Mouse (Mus musculus): ENCODE results near the gene Abca4. TPM values are rescaled to one million over a fixed set of nuclear protein-coding genes. Genes with fewer than 3 reads are reported as not detected.

The Abca4 gene
- polyA plus RNA-seq (2012; rRNA removed): 5.1 and 5.2 TPM in 2 replicates

- no peak for DNase-seq
- Histone ChIP-seq H3K4me3 (replicated peaks; ENCODE audit: extremely low read depth, low read depth, low read length) (no peak within 1 kb of the TSS), H3K4me1 (ENCODE audit: control insufficient read depth, insufficient read depth, low read length) (peaks cover 13% of the 10 kb centered on the region)
- TF ChIP-seq CTCF (IDR thresholded peaks at IDR 0.05; ENCODE audit: insufficient read depth, low read length): no peak
- TF ChIP-seq POLR2A (IDR thresholded peaks at IDR 0.05; ENCODE audit: borderline replicate concordance, extremely low read depth, low read depth, low read length): no peak
- 76% methylated on average over 26 of the region's 26 CpGs for WGBS
These were observed at the start of gene Abca4 for GRCm38 (mm10) chr3:122043799-122044547. Gene Abca4, plus strand, starts transcription at chr3:122044443.

DNA sequence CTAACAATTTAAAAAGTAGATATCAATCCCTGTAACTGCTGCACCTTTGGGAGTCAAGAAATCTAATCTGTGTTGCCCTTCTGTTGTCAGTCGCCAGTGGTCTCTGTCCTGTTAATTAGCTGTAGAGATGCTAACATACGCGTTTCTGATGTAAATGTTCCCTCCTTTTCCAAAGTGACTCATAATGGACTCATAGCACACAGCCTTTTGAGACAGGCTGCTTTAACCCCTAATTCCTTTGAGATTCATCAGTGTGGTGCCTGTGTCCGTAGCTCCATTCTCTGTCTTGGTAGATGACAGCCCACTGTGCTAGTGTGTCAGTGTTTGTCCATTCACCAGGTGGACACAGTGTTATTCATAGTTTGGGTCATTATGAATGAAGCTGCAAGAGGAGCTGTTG, 49.1 kb upstream of the Abca4 start:
- TF ChIP-seq POLR2A (IDR thresholded peaks at IDR 0.05; ENCODE audit: borderline replicate concordance, extremely low read depth, low read depth, low read length) (no peak), CTCF (IDR thresholded peaks at IDR 0.05; ENCODE audit: insufficient read depth, low read length) (no peak)
- 0 out of 2 replicates have a peak, but pooled peaks cover 5% of the 10 kb centered on the region for H3K4me1 ChIP-seq (ENCODE audit: control insufficient read depth, insufficient read depth, low read length)
- H3K4me3 ChIP-seq (replicated peaks; ENCODE audit: extremely low read depth, low read depth, low read length): no peak overlapping the region
- DNase-seq: no peak
- WGBS: 81% methylated on average over 4 of the region's 4 CpGs

GRCm38 (mm10) chr3:121999934-122000333, 44.3 kb upstream of the Abca4 start:
- no peak overlapping the region for H3K4me3 ChIP-seq (replicated peaks; ENCODE audit: extremely low read depth, low read depth, low read length)
- peaks cover 5% of the 10 kb centered on the region; the same call in 1 of the 2 replicates for H3K4me1 ChIP-seq (ENCODE audit: control insufficient read depth, insufficient read depth, low read length)
- TF ChIP-seq CTCF (IDR thresholded peaks at IDR 0.05; ENCODE audit: insufficient read depth, low read length) (no peak), POLR2A (IDR thresholded peaks at IDR 0.05; ENCODE audit: borderline replicate concordance, extremely low read depth, low read depth, low read length) (no peak)
- 86% methylated on average over 2 of the region's 2 CpGs for whole genome bisulfite sequencing
- no peak for DNase-seq

- TF ChIP-seq CTCF (IDR thresholded peaks at IDR 0.05; ENCODE audit: insufficient read depth, low read length): no peak
- no peak for TF ChIP-seq POLR2A (IDR thresholded peaks at IDR 0.05; ENCODE audit: borderline replicate concordance, extremely low read depth, low read depth, low read length)
- DNase-seq: no peak
- 38% methylated on average over 6 of the region's 6 CpGs for WGBS
- Histone ChIP-seq H3K4me3 (replicated peaks; ENCODE audit: extremely low read depth, low read depth, low read length) (no peak overlapping the region), H3K4me1 (ENCODE audit: control insufficient read depth, insufficient read depth, low read length) (peaks cover 2% of the 10 kb centered on the region; the same call in 1 of the 2 replicates)
These were observed 42.7 kb upstream of the Abca4 start for GRCm38 (mm10) chr3:122001568-122001967.

- TF ChIP-seq POLR2A (IDR thresholded peaks at IDR 0.05; ENCODE audit: borderline replicate concordance, extremely low read depth, low read depth, low read length) (no peak), CTCF (IDR thresholded peaks at IDR 0.05; ENCODE audit: insufficient read depth, low read length) (no peak)
- 85% methylated on average over 5 of the region's 5 CpGs for WGBS
These were observed 34.4 kb upstream of the Abca4 start for GRCm38 (mm10) chr3:122009818-122010217.

GRCm38 (mm10) chr3:122010292-122010691, 34.0 kb upstream of the Abca4 start:
- peaks cover 5% of the 10 kb centered on the region for H3K4me1 ChIP-seq (ENCODE audit: control insufficient read depth, insufficient read depth, low read length)

More at GRCm38 (mm10) chr3:122009818-122010217, 34.4 kb upstream of the Abca4 start:
- DNase-seq: no peak
- H3K4me3 ChIP-seq (replicated peaks; ENCODE audit: extremely low read depth, low read depth, low read length): no peak overlapping the region
- H3K4me1 ChIP-seq (ENCODE audit: control insufficient read depth, insufficient read depth, low read length): peaks cover 5% of the 10 kb centered on the region

DNA sequence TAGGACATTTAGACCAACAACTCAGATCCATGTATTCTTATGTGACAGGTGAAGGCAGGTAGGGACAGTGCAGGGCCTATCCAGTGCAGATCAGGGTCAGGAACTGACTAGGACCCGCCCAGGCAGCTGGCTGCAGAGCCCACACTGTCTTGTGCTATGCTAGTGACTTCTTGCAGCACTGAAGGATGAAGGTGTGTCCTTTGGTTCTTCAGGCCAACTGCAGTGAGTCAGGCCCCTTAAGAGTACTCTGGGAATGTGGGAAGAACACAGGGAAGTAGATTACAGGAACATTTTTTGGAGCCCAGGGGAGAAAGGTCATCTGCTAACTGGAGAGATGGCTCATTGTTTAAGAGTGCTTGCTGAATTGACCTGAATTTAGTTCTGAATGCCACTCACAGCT, 31.8 kb upstream of the Abca4 start:
- no peak for TF ChIP-seq CTCF (IDR thresholded peaks at IDR 0.05; ENCODE audit: insufficient read depth, low read length)
- DNase-seq: no peak
- H3K4me3 ChIP-seq (replicated peaks; ENCODE audit: extremely low read depth, low read depth, low read length): no peak overlapping the region
- WGBS: 44% methylated on average over 1 of the region's 1 CpGs
- peaks cover 5% of the 10 kb centered on the region for H3K4me1 ChIP-seq (ENCODE audit: control insufficient read depth, insufficient read depth, low read length)

More at GRCm38 (mm10) chr3:122010292-122010691, 34.0 kb upstream of the Abca4 start:
- no peak overlapping the region for H3K4me3 ChIP-seq (replicated peaks; ENCODE audit: extremely low read depth, low read depth, low read length)
- TF ChIP-seq POLR2A (IDR thresholded peaks at IDR 0.05; ENCODE audit: borderline replicate concordance, extremely low read depth, low read depth, low read length): no peak
- TF ChIP-seq CTCF (IDR thresholded peaks at IDR 0.05; ENCODE audit: insufficient read depth, low read length): no peak
- 70% methylated on average over 5 of the region's 5 CpGs for WGBS
- DNase-seq: no peak

GRCm38 (mm10) chr3:122018421-122018820, 25.8 kb upstream of the Abca4 start:
- WGBS: 86% methylated on average over 7 of the region's 7 CpGs
- TF ChIP-seq POLR2A (IDR thresholded peaks at IDR 0.05; ENCODE audit: borderline replicate concordance, extremely low read depth, low read depth, low read length) (no peak), CTCF (IDR thresholded peaks at IDR 0.05; ENCODE audit: insufficient read depth, low read length) (no peak)
- no peak for DNase-seq
- no peak overlapping the region for H3K4me3 ChIP-seq (replicated peaks; ENCODE audit: extremely low read depth, low read depth, low read length)
- H3K4me1 ChIP-seq (ENCODE audit: control insufficient read depth, insufficient read depth, low read length): no peaks in the 10 kb centered on the region

GRCm38 (mm10) chr3:122019159-122019558, 25.1 kb upstream of the Abca4 start:
- H3K4me3 ChIP-seq (replicated peaks; ENCODE audit: extremely low read depth, low read depth, low read length): no peak overlapping the region
- no peak for DNase-seq
- 84% methylated on average over 5 of the region's 5 CpGs for WGBS
- no peaks in the 10 kb centered on the region for H3K4me1 ChIP-seq (ENCODE audit: control insufficient read depth, insufficient read depth, low read length)
- TF ChIP-seq POLR2A (IDR thresholded peaks at IDR 0.05; ENCODE audit: borderline replicate concordance, extremely low read depth, low read depth, low read length): no peak
- no peak for TF ChIP-seq CTCF (IDR thresholded peaks at IDR 0.05; ENCODE audit: insufficient read depth, low read length)

DNA sequence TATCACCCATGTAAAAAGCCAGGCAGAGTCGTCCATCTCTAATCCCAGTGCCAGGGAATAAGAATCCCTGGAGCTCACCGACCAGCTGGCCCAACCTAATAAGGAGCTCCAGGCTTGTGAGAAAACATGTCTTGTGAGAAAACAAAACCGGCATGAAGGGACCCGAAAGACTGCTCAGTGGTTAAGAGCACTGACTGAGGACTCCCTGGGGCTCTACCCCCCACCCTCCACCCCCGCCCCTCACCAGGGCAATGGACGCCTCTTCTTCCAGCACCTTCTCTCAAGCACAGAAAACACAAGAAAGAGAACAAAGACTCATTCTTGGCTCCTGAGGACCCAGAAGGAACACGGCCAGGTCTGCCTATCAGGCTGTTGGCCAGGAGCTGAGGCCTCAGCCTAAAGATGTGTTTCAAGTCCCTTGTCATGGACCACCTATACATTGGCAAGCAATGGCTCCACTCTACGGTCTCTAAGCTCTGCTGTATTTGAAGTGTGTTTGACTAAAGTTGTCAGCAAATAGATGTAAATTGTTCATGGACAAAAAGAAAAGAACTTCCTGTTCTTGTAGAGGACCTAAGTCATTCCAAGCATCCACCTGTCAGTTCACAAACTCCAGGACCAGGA, 23.1 kb upstream of the Abca4 start:
- no peak for DNase-seq
- TF ChIP-seq POLR2A (IDR thresholded peaks at IDR 0.05; ENCODE audit: borderline replicate concordance, extremely low read depth, low read depth, low read length): no peak
- Histone ChIP-seq H3K4me3 (replicated peaks; ENCODE audit: extremely low read depth, low read depth, low read length) (no peak overlapping the region), H3K4me1 (ENCODE audit: control insufficient read depth, insufficient read depth, low read length) (no peaks in the 10 kb centered on the region)
- 70% methylated on average over 8 of the region's 8 CpGs for WGBS
